ENCODE assay signal across 8 mouse cellular contexts in genomic region chr9:50449048-50449447, GRCm38 (mm10). TPM values are rescaled to one million over a fixed set of nuclear protein-coding genes. Genes with fewer than 3 reads are reported as not detected.
DNase-seq lines count a peak whose midpoint lies in the region; ATAC-seq lines count a peak whose summit lies in the region.

No protein-coding gene starts in this region.

- no peaks in the 10 kb centered on the region; the same call in 1 of the 2 replicates for H3K27me3 ChIP-seq in heart, embryonic 13.5 days (replicated peaks)
- H3K27me3 ChIP-seq in midbrain, embryonic 14.5 days (ENCODE audit: control insufficient read depth, insufficient read depth, low read length) = no peaks in the 10 kb centered on the region
- no peaks in the 10 kb centered on the region for H3K27me3 ChIP-seq in midbrain, embryonic 15.5 days (replicated peaks)
- no peaks in the 10 kb centered on the region for H3K27me3 ChIP-seq in stomach, embryonic 15.5 days (replicated peaks)
- no peaks in the 10 kb centered on the region for H3K27me3 ChIP-seq in liver, embryonic 12.5 days (replicated peaks)

- no peak for ATAC-seq in heart, embryonic 13.5 days (ENCODE audit: extremely low read depth, insufficient number of reproducible peaks, low FRiP score, low TSS enrichment)
- ATAC-seq in midbrain, embryonic 14.5 days (ENCODE audit: low FRiP score, low TSS enrichment) = no peak
- ATAC-seq in midbrain, embryonic 15.5 days (replicated peaks) = no peak
- peak; percentile 43; the same call in 1 of the 2 replicates for ATAC-seq in stomach, embryonic 15.5 days (ENCODE audit: insufficient read depth, low FRiP score, low read depth)
- no peak for ATAC-seq in liver, embryonic 12.5 days

- DNase-seq in heart, postnatal 36 days = no peak
- DNase-seq in midbrain, embryonic 14.5 days = peak; percentile 44
- peak; percentile 79 to 80 for DNase-seq in cerebellum, postnatal 36 days
- no peak for DNase-seq in thymus, postnatal 14 days

- no peak overlapping the region for H3K4me3 ChIP-seq in heart, embryonic 13.5 days
- no peak overlapping the region for H3K4me3 ChIP-seq in midbrain, embryonic 14.5 days (replicated peaks; ENCODE audit: low read depth, low read length)
- H3K4me3 ChIP-seq in midbrain, embryonic 15.5 days = no peak overlapping the region
- no peak overlapping the region for H3K4me3 ChIP-seq in stomach, embryonic 15.5 days (replicated peaks)
- no peak overlapping the region for H3K4me3 ChIP-seq in liver, embryonic 12.5 days

- 0 out of 2 replicates have a peak overlapping the region, but pooled peaks have one; percentile 19 for H3K9ac ChIP-seq in heart, embryonic 13.5 days
- no peak overlapping the region for H3K9ac ChIP-seq in midbrain, embryonic 14.5 days (replicated peaks; ENCODE audit: low read length)
- no peak overlapping the region for H3K9ac ChIP-seq in midbrain, embryonic 15.5 days
- no peak overlapping the region for H3K9ac ChIP-seq in stomach, embryonic 15.5 days
- no peak overlapping the region for H3K9ac ChIP-seq in liver, embryonic 12.5 days

- intact Hi-C loops in heart, postnatal 36 days (cut with DNase I) = loop anchor here (5.0 to 10.0 kb wide), 3 partner anchors 78 to 316 kb away; partner anchors contain the start of genes Fdxacb1 and Pts

- no peak overlapping the region for H3K4me2 ChIP-seq in heart, embryonic 13.5 days
- H3K4me2 ChIP-seq in midbrain, embryonic 14.5 days (ENCODE audit: low read length) = no peak overlapping the region
- H3K4me2 ChIP-seq in midbrain, embryonic 15.5 days = no peak overlapping the region
- no peak overlapping the region for H3K4me2 ChIP-seq in stomach, embryonic 15.5 days
- H3K4me2 ChIP-seq in liver, embryonic 12.5 days = no peak overlapping the region

- 50% methylated on average over 13 of the region's 13 CpGs for WGBS in heart, embryonic 13.5 days
- 67% methylated on average over 13 of the region's 13 CpGs for WGBS in midbrain, embryonic 14.5 days
- 64% methylated on average over 13 of the region's 13 CpGs for WGBS in midbrain, embryonic 15.5 days
- 58% methylated on average over 13 of the region's 13 CpGs for WGBS in stomach, embryonic 15.5 days
- WGBS in liver, embryonic 12.5 days (ENCODE audit: insufficient replicate concordance) = 66% methylated on average over 13 of the region's 13 CpGs

- H3K9me3 ChIP-seq in heart, embryonic 13.5 days = 0 out of 2 replicates have a peak, but pooled peaks cover 5% of the 10 kb centered on the region
- H3K9me3 ChIP-seq in midbrain, embryonic 14.5 days (ENCODE audit: control insufficient read depth, low read length) = no peaks in the 10 kb centered on the region
- H3K9me3 ChIP-seq in midbrain, embryonic 15.5 days = no peaks in the 10 kb centered on the region
- H3K9me3 ChIP-seq in stomach, embryonic 15.5 days = no peaks in the 10 kb centered on the region
- no peaks in the 10 kb centered on the region for H3K9me3 ChIP-seq in liver, embryonic 12.5 days (replicated peaks)

- no peak overlapping the region for H3K27ac ChIP-seq in heart, embryonic 13.5 days (replicated peaks)
- H3K27ac ChIP-seq in midbrain, embryonic 14.5 days (replicated peaks; ENCODE audit: low read depth, low read length) = 0 out of 2 replicates have a peak overlapping the region, but pooled peaks have one; percentile 26
- no peak overlapping the region for H3K27ac ChIP-seq in midbrain, embryonic 15.5 days
- no peak overlapping the region for H3K27ac ChIP-seq in stomach, embryonic 15.5 days
- no peak overlapping the region for H3K27ac ChIP-seq in liver, embryonic 12.5 days

- no peaks in the 10 kb centered on the region for H3K36me3 ChIP-seq in heart, embryonic 13.5 days
- no peaks in the 10 kb centered on the region for H3K36me3 ChIP-seq in midbrain, embryonic 14.5 days (ENCODE audit: control insufficient read depth, insufficient read depth, low read length)
- H3K36me3 ChIP-seq in midbrain, embryonic 15.5 days (replicated peaks) = no peaks in the 10 kb centered on the region
- H3K36me3 ChIP-seq in stomach, embryonic 15.5 days = no peaks in the 10 kb centered on the region
- H3K36me3 ChIP-seq in liver, embryonic 12.5 days = no peaks in the 10 kb centered on the region

- H3K4me1 ChIP-seq in heart, embryonic 13.5 days = peaks cover 16% of the 10 kb centered on the region
- peaks cover 6% of the 10 kb centered on the region; the same call in 1 of the 2 replicates for H3K4me1 ChIP-seq in midbrain, embryonic 14.5 days (ENCODE audit: control insufficient read depth, insufficient read depth, low read length)
- H3K4me1 ChIP-seq in midbrain, embryonic 15.5 days = peaks cover 11% of the 10 kb centered on the region
- H3K4me1 ChIP-seq in stomach, embryonic 15.5 days = peaks cover 7% of the 10 kb centered on the region; the same call in 1 of the 2 replicates
- H3K4me1 ChIP-seq in liver, embryonic 12.5 days = peaks cover 27% of the 10 kb centered on the region

RNA-seq across cellular contexts. Expression of gene Plet1, which starts 45.3 kb away (rescaled TPM):
- polyA plus RNA-seq in heart, embryonic 13.5 days (2015; fragmentation: Nextera tagmentation; extraction: Ambion mirVana) = 0.14 and 0.19 TPM in 2 replicates
- total RNA-seq in heart, postnatal 36 days (2021) = 1 to 10 TPM in 1 of 2 experiments, under 1 TPM in 1; 0.95 to 1.7 TPM
- polyA plus RNA-seq in midbrain, embryonic 14.5 days (2014; fragmentation: Nextera tagmentation; extraction: Ambion mirVana) = 0.39 and 0.50 TPM in 2 replicates
- polyA plus RNA-seq in midbrain, embryonic 15.5 days (2015; fragmentation: Nextera tagmentation; extraction: Ambion mirVana) = 0.63 and 0.88 TPM in 2 replicates
- polyA plus RNA-seq in stomach, embryonic 15.5 days (2015; fragmentation: Nextera tagmentation; extraction: Ambion mirVana) = 7.8 and 9.7 TPM in 2 replicates
- polyA plus RNA-seq in liver, embryonic 12.5 days (2016; fragmentation: Nextera tagmentation; extraction: Ambion mirVana) = 0.15 and 0.23 TPM in 2 replicates

Comparison
In these comparisons a context has a peak if more than half of its experiments do, and no peak if none do; other contexts are left out.
1. DNase-seq: peak in midbrain, embryonic 14.5 days (single experiment) and cerebellum, postnatal 36 days (2 of 2); none in heart, postnatal 36 days (0 of 2) and thymus, postnatal 14 days (single experiment).